Comparison of ENCODE assay signal across 8 mouse cellular contexts in genomic region chr11:86596187-86596960, GRCm38 (mm10). TPM values are rescaled to one million over a fixed set of nuclear protein-coding genes. Genes with fewer than 3 reads are reported as not detected.
DNase-seq lines count a peak whose midpoint lies in the region; ATAC-seq and TF ChIP-seq lines count a peak whose summit lies in the region.

No protein-coding gene starts in this region.

- no peak overlapping the region for H3K9ac ChIP-seq in intestine, postnatal 0 days (ENCODE audit: low read depth, low read length)
- H3K9ac ChIP-seq in intestine, embryonic 15.5 days, result no peak overlapping the region
- H3K9ac ChIP-seq in limb, embryonic 15.5 days, result no peak overlapping the region
- no peak overlapping the region for H3K9ac ChIP-seq in neural tube, embryonic 15.5 days (replicated peaks)
- H3K9ac ChIP-seq in hindbrain, embryonic 12.5 days, result no peak overlapping the region
- no peak overlapping the region for H3K9ac ChIP-seq in forebrain, embryonic 16.5 days (replicated peaks; ENCODE audit: low read depth, low read length)

- no peak overlapping the region for H3K4me2 ChIP-seq in intestine, postnatal 0 days (replicated peaks; ENCODE audit: low read depth)
- no peak overlapping the region for H3K4me2 ChIP-seq in intestine, embryonic 15.5 days (replicated peaks)
- H3K4me2 ChIP-seq in limb, embryonic 15.5 days, result no peak overlapping the region
- H3K4me2 ChIP-seq in neural tube, embryonic 15.5 days, result no peak overlapping the region
- no peak overlapping the region for H3K4me2 ChIP-seq in hindbrain, embryonic 12.5 days (replicated peaks)
- no peak overlapping the region for H3K4me2 ChIP-seq in forebrain, embryonic 16.5 days (ENCODE audit: low read length)

- no peak overlapping the region for H3K4me3 ChIP-seq in intestine, postnatal 0 days (ENCODE audit: low read depth, low read length)
- no peak overlapping the region for H3K4me3 ChIP-seq in intestine, embryonic 15.5 days (replicated peaks)
- H3K4me3 ChIP-seq in limb, embryonic 15.5 days, result no peak overlapping the region
- H3K4me3 ChIP-seq in neural tube, embryonic 15.5 days (replicated peaks), result no peak overlapping the region
- no peak overlapping the region for H3K4me3 ChIP-seq in hindbrain, embryonic 12.5 days
- no peak overlapping the region for H3K4me3 ChIP-seq in forebrain, embryonic 16.5 days (replicated peaks; ENCODE audit: low read length)

- no peaks in the 10 kb centered on the region for H3K9me3 ChIP-seq in intestine, postnatal 0 days (ENCODE audit: control insufficient read depth)
- no peaks in the 10 kb centered on the region for H3K9me3 ChIP-seq in intestine, embryonic 15.5 days
- no peaks in the 10 kb centered on the region for H3K9me3 ChIP-seq in limb, embryonic 15.5 days
- no peaks in the 10 kb centered on the region for H3K9me3 ChIP-seq in neural tube, embryonic 15.5 days (replicated peaks)
- no peaks in the 10 kb centered on the region for H3K9me3 ChIP-seq in hindbrain, embryonic 12.5 days (replicated peaks)
- H3K9me3 ChIP-seq in forebrain, embryonic 16.5 days (ENCODE audit: control insufficient read depth, low read length), result no peaks in the 10 kb centered on the region

- H3K36me3 ChIP-seq in intestine, postnatal 0 days (ENCODE audit: control insufficient read depth, insufficient read depth), result peaks cover 10% of the 10 kb centered on the region; the same call in 1 of the 2 replicates
- no peaks in the 10 kb centered on the region for H3K36me3 ChIP-seq in intestine, embryonic 15.5 days
- no peaks in the 10 kb centered on the region for H3K36me3 ChIP-seq in limb, embryonic 15.5 days
- H3K36me3 ChIP-seq in neural tube, embryonic 15.5 days, result no peaks in the 10 kb centered on the region
- no peaks in the 10 kb centered on the region for H3K36me3 ChIP-seq in hindbrain, embryonic 12.5 days
- H3K36me3 ChIP-seq in forebrain, embryonic 16.5 days (ENCODE audit: control insufficient read depth, insufficient read depth), result no peaks in the 10 kb centered on the region

- no peaks in the 10 kb centered on the region for H3K4me1 ChIP-seq in intestine, postnatal 0 days (replicated peaks; ENCODE audit: control insufficient read depth, insufficient read depth, low read length)
- H3K4me1 ChIP-seq in intestine, embryonic 15.5 days (replicated peaks), result no peaks in the 10 kb centered on the region
- 0 out of 2 replicates have a peak, but pooled peaks cover 3% of the 10 kb centered on the region for H3K4me1 ChIP-seq in limb, embryonic 15.5 days
- peaks cover 4% of the 10 kb centered on the region; the same call in 1 of the 2 replicates for H3K4me1 ChIP-seq in neural tube, embryonic 15.5 days
- H3K4me1 ChIP-seq in hindbrain, embryonic 12.5 days, result peaks cover 7% of the 10 kb centered on the region; the same call in 1 of the 2 replicates
- peaks cover 4% of the 10 kb centered on the region; the same call in 1 of the 2 replicates for H3K4me1 ChIP-seq in forebrain, embryonic 16.5 days (replicated peaks; ENCODE audit: control insufficient read depth, insufficient read depth, low read length)

- no peak for ATAC-seq in intestine, postnatal 0 days
- ATAC-seq in intestine, embryonic 15.5 days, result no peak
- peak; percentile 30 for ATAC-seq in CD4-positive, CD25-positive, alpha-beta regulatory T cell, adult 4 months
- no peak for ATAC-seq in limb, embryonic 15.5 days (ENCODE audit: insufficient number of reproducible peaks, low FRiP score, low TSS enrichment, low read depth)
- no peak for ATAC-seq in neural tube, embryonic 15.5 days (ENCODE audit: low FRiP score)
- no peak for ATAC-seq in hindbrain, embryonic 12.5 days (ENCODE audit: low FRiP score)
- ATAC-seq in forebrain, embryonic 16.5 days, result no peak

- no peak for TF ChIP-seq POLR2A in brain, embryonic 14.5 days (IDR thresholded peaks at IDR 0.05; ENCODE audit: borderline replicate concordance, extremely low read depth, insufficient read depth, insufficient read length, poor library complexity, severe bottlenecking)

- WGBS in intestine, postnatal 0 days, result 76% methylated on average over 7 of the region's 7 CpGs
- WGBS in intestine, embryonic 15.5 days, result 83% methylated on average over 7 of the region's 7 CpGs
- 58% methylated on average over 7 of the region's 7 CpGs for WGBS in limb, embryonic 15.5 days
- WGBS in neural tube, embryonic 15.5 days, result 84% methylated on average over 7 of the region's 7 CpGs
- WGBS in hindbrain, embryonic 12.5 days, result 90% methylated on average over 7 of the region's 7 CpGs
- 85% methylated on average over 7 of the region's 7 CpGs for WGBS in forebrain, embryonic 16.5 days

- H3K27ac ChIP-seq in intestine, postnatal 0 days (ENCODE audit: low read depth, low read length), result 0 out of 2 replicates have a peak overlapping the region, but pooled peaks have one; percentile 36
- H3K27ac ChIP-seq in intestine, embryonic 15.5 days, result no peak overlapping the region
- peak overlapping the region; percentile 27; the same call in 1 of the 2 replicates for H3K27ac ChIP-seq in limb, embryonic 15.5 days
- H3K27ac ChIP-seq in neural tube, embryonic 15.5 days (replicated peaks), result no peak overlapping the region
- no peak overlapping the region for H3K27ac ChIP-seq in hindbrain, embryonic 12.5 days
- no peak overlapping the region for H3K27ac ChIP-seq in forebrain, embryonic 16.5 days (ENCODE audit: low read length)

- peak; percentile 18 for DNase-seq in brain, embryonic 14.5 days (ENCODE audit: low read depth)

- no peak for TF ChIP-seq CTCF in intestine, postnatal 0 days (IDR thresholded peaks at IDR 0.05; ENCODE audit: low read depth)
- TF ChIP-seq CTCF in brain, embryonic 14.5 days (IDR thresholded peaks at IDR 0.05; ENCODE audit: borderline replicate concordance, extremely low read depth, insufficient read depth, insufficient read length), result no peak

- no peaks in the 10 kb centered on the region for H3K27me3 ChIP-seq in intestine, postnatal 0 days (replicated peaks; ENCODE audit: control insufficient read depth, insufficient read depth, low read length)
- no peaks in the 10 kb centered on the region for H3K27me3 ChIP-seq in intestine, embryonic 15.5 days (replicated peaks)
- H3K27me3 ChIP-seq in limb, embryonic 15.5 days, result no peaks in the 10 kb centered on the region
- H3K27me3 ChIP-seq in neural tube, embryonic 15.5 days (replicated peaks), result no peaks in the 10 kb centered on the region
- H3K27me3 ChIP-seq in hindbrain, embryonic 12.5 days, result no peaks in the 10 kb centered on the region
- H3K27me3 ChIP-seq in forebrain, embryonic 16.5 days (replicated peaks; ENCODE audit: control insufficient read depth, insufficient read depth, low read length), result no peaks in the 10 kb centered on the region

RNA-seq across cellular contexts. Expression of gene Tubd1, which starts 51.6 kb away (rescaled TPM):
- polyA plus RNA-seq in intestine, postnatal 0 days (2015; fragmentation: Nextera tagmentation; extraction: Ambion mirVana), result 4.7 and 5.9 TPM in 2 replicates
- polyA plus RNA-seq in intestine, embryonic 15.5 days (2015; fragmentation: Nextera tagmentation; extraction: Ambion mirVana), result 11.6 and 11.8 TPM in 2 replicates
- 1 to 10 TPM; 4.0 to 6.7 TPM for polyA plus RNA-seq in CD4-positive, CD25-positive, alpha-beta regulatory T cell, adult 4 months (2017; shearing (Covaris generic))
- polyA plus RNA-seq in brain, embryonic 14.5 days (2012; rRNA removed), result 4.4 and 6.6 TPM in 2 replicates
- 11.1 and 11.3 TPM in 2 replicates for polyA plus RNA-seq in limb, embryonic 15.5 days (2015; fragmentation: Nextera tagmentation; extraction: Ambion mirVana)
- 6.6 and 7.7 TPM in 2 replicates for polyA plus RNA-seq in neural tube, embryonic 15.5 days (2015; fragmentation: Nextera tagmentation; extraction: Ambion mirVana)
- 9.7 and 10.2 TPM in 2 replicates for polyA plus RNA-seq in hindbrain, embryonic 12.5 days (2016; fragmentation: Nextera tagmentation; extraction: Ambion mirVana)
- polyA plus RNA-seq in forebrain, embryonic 16.5 days (2015; fragmentation: Nextera tagmentation; extraction: Ambion mirVana), result 10.9 and 11.3 TPM in 2 replicates

RNA-seq across cellular contexts. Expression of gene Rps6kb1, which starts 51.8 kb away (rescaled TPM):
- 37.9 and 39.9 TPM in 2 replicates for polyA plus RNA-seq in intestine, postnatal 0 days (2015; fragmentation: Nextera tagmentation; extraction: Ambion mirVana)
- 54.6 and 63.6 TPM in 2 replicates for polyA plus RNA-seq in intestine, embryonic 15.5 days (2015; fragmentation: Nextera tagmentation; extraction: Ambion mirVana)
- polyA plus RNA-seq in CD4-positive, CD25-positive, alpha-beta regulatory T cell, adult 4 months (2017; shearing (Covaris generic)), result 10 to 100 TPM; 58.9 to 62.5 TPM
- polyA plus RNA-seq in brain, embryonic 14.5 days (2012; rRNA removed), result 25.5 and 28.5 TPM in 2 replicates
- 73.2 and 74.5 TPM in 2 replicates for polyA plus RNA-seq in limb, embryonic 15.5 days (2015; fragmentation: Nextera tagmentation; extraction: Ambion mirVana)
- polyA plus RNA-seq in neural tube, embryonic 15.5 days (2015; fragmentation: Nextera tagmentation; extraction: Ambion mirVana), result 55.9 and 58.2 TPM in 2 replicates
- 67.3 and 76.2 TPM in 2 replicates for polyA plus RNA-seq in hindbrain, embryonic 12.5 days (2016; fragmentation: Nextera tagmentation; extraction: Ambion mirVana)
- polyA plus RNA-seq in forebrain, embryonic 16.5 days (2015; fragmentation: Nextera tagmentation; extraction: Ambion mirVana), result 57.1 and 66.4 TPM in 2 replicates

Comparison
In these comparisons a context has a peak if more than half of its experiments do, and no peak if none do; other contexts are left out.
1. H3K27ac ChIP-seq: peak in intestine, postnatal 0 days (single experiment) and limb, embryonic 15.5 days (single experiment); none in intestine, embryonic 15.5 days (single experiment), neural tube, embryonic 15.5 days (single experiment), hindbrain, embryonic 12.5 days (single experiment) and forebrain, embryonic 16.5 days (single experiment).